Mouse (Mus musculus) embryonic fibroblast, embryonic 13.5 days (primary cell): ENCODE results near the gene Klf11.

Source experiments
- CTCF ChIP-seq: IDR thresholded peaks from 2 replicates; pipeline ENCODE4 v1.5.1; 2011; ENCODE audit warnings: mild to moderate bottlenecking, control low read depth, low read length, moderate library complexity, borderline replicate concordance; ENCODE audit not compliant: insufficient read depth
- POLR2A ChIP-seq: IDR thresholded peaks from 2 replicates; pipeline ENCODE4 v1.6.1; 2011; ENCODE audit warnings: low read depth, mild to moderate bottlenecking, control low read depth, low read length, moderate library complexity

DNA sequence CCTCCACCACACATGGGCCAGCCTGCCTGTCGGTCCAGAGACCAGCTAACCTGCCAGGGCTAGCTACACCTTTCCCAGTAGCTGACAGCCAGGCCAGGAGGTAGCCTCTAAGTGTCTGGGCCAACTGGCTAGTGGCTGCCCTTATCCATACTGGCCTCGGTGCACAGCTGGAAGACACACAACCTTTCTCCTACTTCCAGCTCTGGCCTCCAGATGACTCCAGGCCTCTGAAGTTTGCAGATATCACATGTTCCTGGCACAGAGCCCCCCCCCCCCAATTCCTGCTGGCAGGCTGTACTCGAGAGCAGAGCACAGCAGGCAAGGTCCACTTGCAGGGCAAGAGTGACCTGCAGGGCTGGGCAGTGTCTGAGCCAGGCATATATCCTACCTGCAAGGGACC lies 23.9 kb upstream of the Klf11 start:
- TF ChIP-seq POLR2A (no peak), CTCF (no peak)
